Mouse (Mus musculus) heart, adult 2 months (tissue): ENCODE results near the gene Usp49. TPM values are rescaled to one million over a fixed set of nuclear protein-coding genes. Genes with fewer than 3 reads are reported as not detected.

ENCODE experiments used
- DNase-seq, 2 experiments: peaks; one replicate each; pipeline ENCODE4 v3.0.0; 2021
- H3K27ac ChIP-seq: fragments of 200-600 bp; 2 replicates; pipeline ENCODE4 v1.8.1; 2022
- H3K27me3 ChIP-seq: fragments of 200-500 bp; 2 replicates; pipeline ENCODE4 v1.6.1; 2012; ENCODE audit warnings: mild to moderate bottlenecking, low read length, inconsistent platforms, mixed read lengths; ENCODE audit not compliant: control insufficient read depth, insufficient read depth
- H3K36me3 ChIP-seq: fragments of 200-500 bp; 2 replicates; pipeline ENCODE4 v1.6.1; 2012; ENCODE audit warnings: low read length, inconsistent platforms; ENCODE audit not compliant: control insufficient read depth, insufficient read depth
- H3K4me1 ChIP-seq: fragments of 200-500 bp; 2 replicates; pipeline ENCODE4 v1.6.1; 2011; ENCODE audit warnings: low read length; ENCODE audit not compliant: control insufficient read depth, insufficient read depth
- H3K4me3 ChIP-seq: fragments of 200-600 bp; 2 replicates; pipeline ENCODE4 v1.8.1; 2022
- H3K79me2 ChIP-seq: fragments of 200-500 bp; replicated peaks from 2 replicates; pipeline ENCODE4 v1.6.1; 2012; ENCODE audit warnings: mild to moderate bottlenecking, inconsistent platforms, low read length, moderate library complexity, mixed read lengths; ENCODE audit not compliant: control insufficient read depth, insufficient read depth
- H3K9ac ChIP-seq: fragments of 200-500 bp; 2 replicates; pipeline ENCODE4 v1.6.1; 2012; ENCODE audit warnings: low read depth, mild to moderate bottlenecking, control low read depth, inconsistent platforms, low read length, mixed read lengths
- CTCF ChIP-seq: fragments of 200-600 bp; IDR thresholded peaks from 2 replicates; pipeline ENCODE4 v1.8.1; 2022; ENCODE audit warnings: antibody characterized with exemption, mild to moderate bottlenecking, moderate library complexity
- EP300 ChIP-seq: fragments of 200-500 bp; IDR thresholded peaks from 2 replicates; pipeline ENCODE4 v1.6.1; 2011; ENCODE audit warnings: low read depth, low read length, control low read depth; ENCODE audit not compliant: insufficient read depth
- POLR2A ChIP-seq: fragments of 200-500 bp; IDR thresholded peaks from 2 replicates; pipeline ENCODE4 v1.6.1; 2011; ENCODE audit warnings: mild to moderate bottlenecking, low read depth, low read length, control low read depth; ENCODE audit not compliant: insufficient read depth
- WGBS: fragments of 180-500 bp; shearing (Covaris S2); methylation state at CpG from one replicate; pipeline ENCODE4 v1.1.7; 2018; 5-methylcytosine and 5-hydroxymethylcytosine counted together
- intact Hi-C: fragments of 180-260 bp; cut with DNase I; formaldehyde crosslinking; loops from one replicate; pipeline ENCODE4 v1.15.1; 2025
- polyA plus RNA-seq: library from polyadenylated mRNA; depleted of rRNA; stranded (reverse); fragments of >200 nt; gene quantifications from 2 replicates; pipeline ENCODE4 v1.2.3, GENCODE M21; 2012
- total RNA-seq, 2 experiments: library from RNA; stranded (reverse); gene quantifications; 2 replicates each; pipeline ENCODE4 v1.2.3; 2021

Gene Usp49
- total and polyA plus RNA-seq, 3 experiments = 2.9 to 3.6 (median 3.4) TPM

DNA sequence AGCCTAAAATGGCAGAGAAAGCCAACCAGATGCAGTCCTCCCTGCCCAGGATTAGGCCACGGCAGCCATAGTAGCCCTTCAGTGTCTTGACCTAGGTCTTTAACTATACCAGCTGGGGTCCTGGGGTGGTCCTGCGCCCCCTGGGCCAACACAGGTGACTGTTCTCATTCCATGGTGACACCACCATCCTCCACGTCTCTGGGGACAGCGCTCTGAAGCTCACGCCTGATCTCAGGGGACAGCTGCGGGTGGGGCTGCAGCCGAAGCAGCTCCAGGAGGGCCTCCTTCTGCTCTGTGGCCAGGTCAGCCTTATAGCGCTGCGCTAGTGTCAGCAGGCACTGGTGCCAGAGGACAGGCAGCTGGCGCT is 29.1 kb upstream of the Usp49 start:
- H3K9ac ChIP-seq = no peak overlapping the region
- H3K36me3 ChIP-seq = peaks cover 3% of the 10 kb centered on the region; the same call in 1 of the 2 replicates
- H3K4me1 ChIP-seq = peaks cover 13% of the 10 kb centered on the region
- H3K27ac ChIP-seq = peak overlapping the region; percentile 80; the same call in 1 of the 2 replicates
- no peak overlapping the region for H3K4me3 ChIP-seq
- H3K79me2 ChIP-seq = no peaks in the 10 kb centered on the region
- no peaks in the 10 kb centered on the region for H3K27me3 ChIP-seq
- TF ChIP-seq POLR2A = no peak
- no peak for TF ChIP-seq EP300
- TF ChIP-seq CTCF = no peak
- DNase-seq = no peak
- 85% methylated on average over 10 of the region's 10 CpGs for WGBS
- intact Hi-C loops = no loop called here

DNA sequence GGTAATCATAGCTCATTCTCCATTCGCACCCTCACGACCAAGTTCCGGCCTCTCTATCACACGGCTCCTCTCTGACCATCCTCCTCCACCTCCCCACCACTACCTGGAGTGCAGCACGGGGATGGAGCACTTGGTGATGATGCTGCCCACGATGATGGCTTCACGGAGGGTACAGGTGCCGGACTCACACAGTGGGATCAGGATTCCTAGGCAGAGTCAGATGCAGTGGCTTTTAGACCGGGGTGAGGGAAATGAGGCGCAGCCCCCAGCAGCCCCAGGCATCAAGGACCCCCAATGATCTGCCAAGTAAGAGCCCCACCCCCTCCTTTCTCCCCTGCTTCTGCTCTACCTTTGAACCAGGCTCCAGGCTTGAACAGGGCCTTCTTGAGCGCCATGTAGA is 28.2 kb upstream of the Usp49 start:
- no peak for TF ChIP-seq CTCF
- no peak for TF ChIP-seq POLR2A
- TF ChIP-seq EP300 = no peak
- no peak overlapping the region for H3K9ac ChIP-seq
- intact Hi-C loops = no loop called here
- H3K27me3 ChIP-seq = no peaks in the 10 kb centered on the region
- DNase-seq = no peak
- H3K27ac ChIP-seq = no peak overlapping the region
- no peak overlapping the region for H3K4me3 ChIP-seq
- peaks cover 3% of the 10 kb centered on the region; the same call in 1 of the 2 replicates for H3K36me3 ChIP-seq
- no peaks in the 10 kb centered on the region for H3K79me2 ChIP-seq
- peaks cover 11% of the 10 kb centered on the region for H3K4me1 ChIP-seq
- 92% methylated on average over 11 of the region's 11 CpGs for WGBS

DNA sequence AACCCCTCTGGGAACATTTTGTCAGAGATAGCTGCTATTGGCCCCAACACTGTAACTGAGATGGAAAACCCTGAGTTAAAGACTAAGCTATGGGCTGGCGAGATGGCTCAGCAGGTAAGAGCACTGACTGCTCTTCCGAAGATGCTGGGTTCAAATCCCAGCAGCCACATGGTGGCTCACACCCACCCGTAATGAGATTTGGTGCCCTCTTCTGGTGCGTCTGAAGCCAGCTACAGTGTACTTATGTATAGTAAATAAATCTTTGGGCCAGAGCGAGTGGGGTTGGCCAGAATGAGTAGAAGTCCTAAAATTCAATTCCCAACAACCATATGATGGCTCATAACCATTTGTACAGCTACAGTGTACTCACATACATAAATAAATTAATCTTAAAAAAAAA is 24.3 kb upstream of the Usp49 start:
- no peaks in the 10 kb centered on the region for H3K27me3 ChIP-seq
- no peaks in the 10 kb centered on the region; the same call in 1 of the 2 replicates for H3K36me3 ChIP-seq
- peaks cover 1% of the 10 kb centered on the region for H3K4me1 ChIP-seq
- no peak overlapping the region for H3K27ac ChIP-seq
- intact Hi-C loops = no loop called here
- H3K79me2 ChIP-seq = no peaks in the 10 kb centered on the region
- no peak for DNase-seq
- TF ChIP-seq CTCF = peak; percentile 60
- TF ChIP-seq EP300 = no peak
- TF ChIP-seq POLR2A = no peak
- H3K9ac ChIP-seq = no peak overlapping the region
- no peak overlapping the region for H3K4me3 ChIP-seq
- WGBS = 65% methylated on average over 5 of the region's 5 CpGs

DNA sequence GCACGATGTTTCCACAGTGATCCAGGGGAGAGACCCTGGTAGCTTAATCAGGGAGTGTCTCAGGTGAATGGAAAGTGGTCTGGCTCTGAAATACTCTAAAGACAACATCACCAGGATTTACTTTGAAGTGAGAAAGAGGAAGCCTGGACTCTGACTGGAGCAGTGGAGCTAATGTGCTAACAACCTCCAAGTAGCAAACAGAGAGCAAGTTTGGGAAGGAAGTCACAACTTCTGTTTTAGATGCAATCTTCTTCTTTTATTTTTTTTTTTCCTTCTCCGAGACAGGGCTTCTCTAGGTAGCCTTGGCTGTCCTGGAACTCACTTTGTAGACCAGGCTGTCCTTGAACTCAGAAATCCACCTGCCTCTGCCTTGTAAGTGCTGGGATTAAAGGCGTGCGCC is 21.3 kb upstream of the Usp49 start:
- WGBS = 84% methylated on average over 4 of the region's 4 CpGs
- Histone ChIP-seq H3K27me3 (no peaks in the 10 kb centered on the region), H3K4me3 (no peak overlapping the region), H3K27ac (no peak overlapping the region), H3K9ac (no peak overlapping the region), H3K36me3 (no peaks in the 10 kb centered on the region; the same call in 1 of the 2 replicates), H3K79me2 (no peaks in the 10 kb centered on the region; the same call in 1 of the 2 replicates), H3K4me1 (peaks cover 5% of the 10 kb centered on the region)
- no peak for DNase-seq
- intact Hi-C loops = no loop called here
- TF ChIP-seq POLR2A = no peak
- TF ChIP-seq CTCF = no peak
- TF ChIP-seq EP300 = no peak

DNA sequence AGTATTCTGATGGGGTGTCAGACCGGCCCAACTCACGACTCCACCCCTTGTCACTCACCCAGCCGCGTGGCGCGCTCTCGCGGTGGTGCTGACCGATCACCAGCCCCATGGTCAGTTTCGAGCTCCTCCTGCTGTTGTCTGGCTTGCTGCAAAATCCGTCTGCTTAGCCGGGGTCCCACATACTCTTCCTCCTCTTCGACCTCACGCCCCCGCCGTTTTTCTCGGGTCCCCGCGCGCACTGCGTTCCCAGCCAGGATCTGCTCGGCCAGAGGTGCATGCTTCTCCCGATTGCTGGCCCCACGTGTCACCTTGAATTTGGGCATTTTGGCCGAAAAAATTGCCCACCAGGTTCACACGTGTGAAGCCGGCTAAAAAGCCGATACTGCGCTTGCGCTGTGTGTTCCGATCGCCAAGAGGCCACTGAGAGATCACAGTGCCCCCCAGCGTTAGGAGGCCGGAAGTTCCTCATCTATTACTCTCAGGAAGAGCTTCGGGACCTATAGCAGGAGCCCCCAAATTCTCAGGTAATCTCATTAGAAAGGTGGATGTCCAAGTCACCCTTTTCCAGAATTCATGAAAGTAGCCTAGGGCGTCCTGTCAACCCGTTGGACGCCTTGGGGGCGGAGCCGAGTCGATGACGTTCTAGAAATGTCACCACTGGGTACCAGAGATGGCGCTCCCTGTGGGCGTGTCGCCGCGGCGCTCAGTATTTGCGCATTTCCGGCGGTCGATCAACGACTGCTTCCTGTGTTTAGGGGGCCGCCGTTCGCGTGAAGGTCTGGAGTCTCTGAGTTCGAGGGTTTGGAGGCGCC is 19.4 kb upstream of the Usp49 start, which contains the start of the genes Bysl, Med20 and Gm20517:
Bysl (minus strand) TSS at position 644 of the 812 bp plus-strand sequence.
Med20 (plus strand) TSS at position 734 of the 812 bp plus-strand sequence.
Gm20517 (plus strand) TSS at position 741 of the 812 bp plus-strand sequence.
- Histone ChIP-seq H3K27me3 (no peaks in the 10 kb centered on the region), H3K36me3 (no peaks in the 10 kb centered on the region; the same call in 1 of the 2 replicates), H3K27ac (peak within 1 kb of the TSS; percentile 97), H3K79me2 (no peaks in the 10 kb centered on the region; the same call in 1 of the 2 replicates), H3K4me3 (peak within 1 kb of the TSS; percentile 77), H3K9ac (peak within 1 kb of the TSS; percentile 83), H3K4me1 (peaks cover 5% of the 10 kb centered on the region)
- DNase-seq = peak; percentile 96 to 98
- intact Hi-C loops = loop anchor here (2.0 to 10.0 kb wide), 2 partner anchors 18 to 246 kb away; partner anchors contain the start of gene Mrps10
- TF ChIP-seq CTCF (peak; percentile 92), EP300 (no peak), POLR2A (peak; percentile 81)
- WGBS = under 1% methylated on average over 59 of the region's 59 CpGs

DNA sequence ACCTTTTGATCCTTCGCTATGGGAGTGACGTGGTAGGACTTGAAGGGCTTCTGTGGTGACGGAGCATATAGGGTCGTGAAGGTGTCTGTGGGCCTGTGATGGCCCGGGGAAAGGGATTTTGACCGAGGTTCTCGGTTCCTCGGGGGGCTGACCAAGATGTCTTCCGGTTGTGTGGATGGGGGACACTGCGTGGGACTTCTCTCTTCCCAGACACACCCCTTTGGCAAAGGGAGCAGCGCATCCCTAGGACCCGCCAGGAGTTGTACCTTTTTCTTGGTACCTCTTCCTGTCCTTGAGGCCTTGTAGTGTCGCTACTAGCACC is 18.9 kb upstream of the Usp49 start:
- Histone ChIP-seq H3K27ac (peak overlapping the region; percentile 97), H3K36me3 (no peaks in the 10 kb centered on the region; the same call in 1 of the 2 replicates), H3K79me2 (no peaks in the 10 kb centered on the region; the same call in 1 of the 2 replicates), H3K4me1 (peaks cover 5% of the 10 kb centered on the region), H3K4me3 (peak overlapping the region; percentile 77), H3K27me3 (no peaks in the 10 kb centered on the region), H3K9ac (peak overlapping the region; percentile 70)
- WGBS = 0% methylated on average over 13 of the region's 13 CpGs
- DNase-seq = no peak
- no peak for TF ChIP-seq POLR2A
- TF ChIP-seq EP300 = no peak
- no peak for TF ChIP-seq CTCF
- intact Hi-C loops = loop anchor here (2.0 to 10.0 kb wide), 2 partner anchors 19 to 247 kb away; partner anchors contain the start of gene Mrps10
